Mouse (Mus musculus): ENCODE measurements around the gene Lpgat1.

The Lpgat1 gene

GRCm38 (mm10) chr1:191785108-191785507, 67.5 kb downstream of the Lpgat1 start:
- Histone ChIP-seq H3K9me3 (ENCODE audit: low read length) (peaks cover 9% of the 10 kb centered on the region), H3K27me3 (ENCODE audit: insufficient read depth, low read length) (no peaks in the 10 kb centered on the region), H3K36me3 (ENCODE audit: insufficient read depth, low read length) (no peaks in the 10 kb centered on the region), H3K4me1 (replicated peaks; ENCODE audit: low read depth, low read length) (0 out of 2 replicates have a peak, but pooled peaks cover 7% of the 10 kb centered on the region), H3K4me3 (replicated peaks; ENCODE audit: low read length) (no peak overlapping the region)
- TF ChIP-seq CTCF (conservative IDR thresholded peaks at IDR 0.05; ENCODE audit: low read length) (no peak), NANOG (IDR thresholded peaks at IDR 0.05; ENCODE audit: borderline replicate concordance, low read length) (no peak), POU5F1 (IDR thresholded peaks at IDR 0.05; ENCODE audit: borderline replicate concordance, low read length) (no peak)

- H3K4me1 ChIP-seq (replicated peaks; ENCODE audit: low read depth, low read length), result 0 out of 2 replicates have a peak, but pooled peaks cover 7% of the 10 kb centered on the region
- peaks cover 9% of the 10 kb centered on the region for H3K9me3 ChIP-seq (ENCODE audit: low read length)
- no peak overlapping the region for H3K4me3 ChIP-seq (replicated peaks; ENCODE audit: low read length)
- no peaks in the 10 kb centered on the region for H3K36me3 ChIP-seq (ENCODE audit: insufficient read depth, low read length)
- no peak for TF ChIP-seq CTCF (conservative IDR thresholded peaks at IDR 0.05; ENCODE audit: low read length)
- TF ChIP-seq NANOG (IDR thresholded peaks at IDR 0.05; ENCODE audit: borderline replicate concordance, low read length), result no peak
- TF ChIP-seq POU5F1 (IDR thresholded peaks at IDR 0.05; ENCODE audit: borderline replicate concordance, low read length), result no peak
- no peaks in the 10 kb centered on the region for H3K27me3 ChIP-seq (ENCODE audit: insufficient read depth, low read length)
These were observed 68.6 kb downstream of the Lpgat1 start for GRCm38 (mm10) chr1:191786255-191786654.

GRCm38 (mm10) chr1:191787379-191787778, 69.7 kb downstream of the Lpgat1 start:
- TF ChIP-seq NANOG (IDR thresholded peaks at IDR 0.05; ENCODE audit: borderline replicate concordance, low read length), result no peak
- TF ChIP-seq CTCF (conservative IDR thresholded peaks at IDR 0.05; ENCODE audit: low read length), result no peak
- TF ChIP-seq POU5F1 (IDR thresholded peaks at IDR 0.05; ENCODE audit: borderline replicate concordance, low read length), result no peak
- Histone ChIP-seq H3K4me1 (replicated peaks; ENCODE audit: low read depth, low read length) (0 out of 2 replicates have a peak, but pooled peaks cover 7% of the 10 kb centered on the region), H3K4me3 (replicated peaks; ENCODE audit: low read length) (no peak overlapping the region), H3K9me3 (ENCODE audit: low read length) (peaks cover 9% of the 10 kb centered on the region), H3K36me3 (ENCODE audit: insufficient read depth, low read length) (no peaks in the 10 kb centered on the region), H3K27me3 (ENCODE audit: insufficient read depth, low read length) (no peaks in the 10 kb centered on the region)

- H3K27me3 ChIP-seq (ENCODE audit: insufficient read depth, low read length), result no peaks in the 10 kb centered on the region
- H3K4me3 ChIP-seq (replicated peaks; ENCODE audit: low read length), result no peak overlapping the region
- TF ChIP-seq POU5F1 (IDR thresholded peaks at IDR 0.05; ENCODE audit: borderline replicate concordance, low read length) (no peak), NANOG (IDR thresholded peaks at IDR 0.05; ENCODE audit: borderline replicate concordance, low read length) (no peak), CTCF (conservative IDR thresholded peaks at IDR 0.05; ENCODE audit: low read length) (no peak)
- no peaks in the 10 kb centered on the region for H3K36me3 ChIP-seq (ENCODE audit: insufficient read depth, low read length)
- peaks cover 23% of the 10 kb centered on the region for H3K9me3 ChIP-seq (ENCODE audit: low read length)
- H3K4me1 ChIP-seq (replicated peaks; ENCODE audit: low read depth, low read length), result no peaks in the 10 kb centered on the region
These were observed 75.4 kb downstream of the Lpgat1 start for GRCm38 (mm10) chr1:191792991-191793390.

GRCm38 (mm10) chr1:191793888-191794532, 76.4 kb downstream of the Lpgat1 start:
- Histone ChIP-seq H3K9me3 (ENCODE audit: low read length) (peaks cover 32% of the 10 kb centered on the region), H3K4me3 (replicated peaks; ENCODE audit: low read length) (no peak overlapping the region), H3K36me3 (ENCODE audit: insufficient read depth, low read length) (no peaks in the 10 kb centered on the region), H3K27me3 (ENCODE audit: insufficient read depth, low read length) (no peaks in the 10 kb centered on the region), H3K4me1 (replicated peaks; ENCODE audit: low read depth, low read length) (no peaks in the 10 kb centered on the region)
- no peak for TF ChIP-seq NANOG (IDR thresholded peaks at IDR 0.05; ENCODE audit: borderline replicate concordance, low read length)
- TF ChIP-seq CTCF (conservative IDR thresholded peaks at IDR 0.05; ENCODE audit: low read length), result no peak
- no peak for TF ChIP-seq POU5F1 (IDR thresholded peaks at IDR 0.05; ENCODE audit: borderline replicate concordance, low read length)

- no peaks in the 10 kb centered on the region for H3K4me1 ChIP-seq (replicated peaks; ENCODE audit: low read depth, low read length)
- TF ChIP-seq CTCF (conservative IDR thresholded peaks at IDR 0.05; ENCODE audit: low read length), result no peak
- TF ChIP-seq POU5F1 (IDR thresholded peaks at IDR 0.05; ENCODE audit: borderline replicate concordance, low read length), result no peak
- no peak for TF ChIP-seq NANOG (IDR thresholded peaks at IDR 0.05; ENCODE audit: borderline replicate concordance, low read length)
- no peaks in the 10 kb centered on the region for H3K27me3 ChIP-seq (ENCODE audit: insufficient read depth, low read length)
- no peak overlapping the region for H3K4me3 ChIP-seq (replicated peaks; ENCODE audit: low read length)
- H3K9me3 ChIP-seq (ENCODE audit: low read length), result peaks cover 39% of the 10 kb centered on the region
- no peaks in the 10 kb centered on the region for H3K36me3 ChIP-seq (ENCODE audit: insufficient read depth, low read length)
These were observed 78.7 kb downstream of the Lpgat1 start for GRCm38 (mm10) chr1:191796238-191796896.

GRCm38 (mm10) chr1:191802093-191802819, 84.6 kb downstream of the Lpgat1 start:
- Histone ChIP-seq H3K36me3 (ENCODE audit: insufficient read depth, low read length) (no peaks in the 10 kb centered on the region), H3K27me3 (ENCODE audit: insufficient read depth, low read length) (no peaks in the 10 kb centered on the region), H3K4me1 (replicated peaks; ENCODE audit: low read depth, low read length) (peaks cover 29% of the 10 kb centered on the region), H3K4me3 (replicated peaks; ENCODE audit: low read length) (no peak overlapping the region), H3K9me3 (ENCODE audit: low read length) (peaks cover 32% of the 10 kb centered on the region)
- TF ChIP-seq NANOG (IDR thresholded peaks at IDR 0.05; ENCODE audit: borderline replicate concordance, low read length) (no peak), POU5F1 (IDR thresholded peaks at IDR 0.05; ENCODE audit: borderline replicate concordance, low read length) (no peak), CTCF (conservative IDR thresholded peaks at IDR 0.05; ENCODE audit: low read length) (no peak)
